Mouse (Mus musculus): ENCODE measurements around the gene Ttc7b.

DNA sequence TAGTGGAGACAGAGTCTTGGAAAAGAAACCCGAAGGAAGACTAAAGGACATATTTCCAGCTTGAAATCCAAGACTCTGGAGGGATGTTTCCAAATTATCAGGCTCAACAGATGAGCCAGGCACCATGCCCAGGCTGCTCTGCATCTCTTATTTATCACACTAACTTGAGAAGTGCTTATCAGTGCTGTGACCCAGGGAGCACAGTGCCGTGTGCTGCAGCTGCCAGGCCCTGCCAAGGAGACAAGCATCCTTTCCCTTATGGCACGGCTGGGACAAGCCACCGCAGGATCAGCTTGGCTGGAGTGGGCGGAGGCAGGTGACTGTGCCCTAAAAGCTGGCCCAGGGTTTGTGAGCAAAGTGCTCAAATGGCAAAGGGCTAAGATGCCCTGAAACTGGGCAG lies 184.4 kb downstream of the Ttc7b start:
- TF ChIP-seq CTCF (IDR thresholded peaks at IDR 0.05), result no peak
- no peak for TF ChIP-seq POLR2A (IDR thresholded peaks at IDR 0.05; ENCODE audit: insufficient read depth, low read depth, low read length)
- no peak for TF ChIP-seq EP300 (IDR thresholded peaks at IDR 0.05; ENCODE audit: insufficient read depth, low read depth, low read length)

Data from heart, adult 2 months (tissue).